Mouse (Mus musculus) thymus, postnatal 36 days (tissue): ENCODE results near the gene Gpm6a.

Source experiments
- DNase-seq, 2 experiments: peaks; one replicate each; pipeline ENCODE4 v3.0.0; 2022; ENCODE audit warnings: mixed read lengths in 2 of 2

Gpm6a gene

DNA sequence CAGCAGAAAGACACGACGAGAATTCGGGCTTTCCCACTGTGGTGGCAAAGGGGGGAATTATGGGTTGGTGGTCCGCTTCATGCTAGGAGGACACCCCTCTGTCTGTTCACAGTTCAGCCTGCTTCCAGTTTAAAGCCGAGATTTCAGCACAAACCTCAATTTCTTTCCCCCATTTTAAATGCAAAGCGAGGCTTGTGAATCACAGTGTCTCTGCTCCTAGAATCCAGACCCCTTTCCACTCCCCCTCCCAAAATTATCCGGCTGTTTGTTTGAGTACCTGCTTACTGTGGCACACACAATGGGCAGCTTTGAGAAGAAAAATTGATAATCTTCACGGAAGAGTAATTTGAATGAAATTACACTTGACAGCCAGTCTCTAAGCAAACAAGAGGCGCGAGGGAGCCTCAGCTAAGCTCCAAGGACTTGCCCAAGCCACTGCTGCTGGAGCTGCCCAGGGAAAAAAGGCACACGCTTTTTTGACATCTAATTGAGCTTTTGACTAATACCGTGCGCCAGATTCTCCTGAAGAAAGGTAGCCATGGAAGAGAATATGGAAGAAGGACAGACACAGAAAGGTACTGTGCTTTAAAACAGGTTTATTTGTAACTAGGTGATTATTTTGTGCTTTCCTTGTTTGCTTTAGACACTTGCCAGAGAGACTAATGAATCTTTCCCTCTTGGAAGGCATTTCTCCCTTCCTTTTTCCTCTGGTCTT lies at the start of gene Gpm6a:
Gene Gpm6a (plus strand): TSS at position 103 of the 715 bp plus-strand sequence.
- DNase-seq = no peak

DNA sequence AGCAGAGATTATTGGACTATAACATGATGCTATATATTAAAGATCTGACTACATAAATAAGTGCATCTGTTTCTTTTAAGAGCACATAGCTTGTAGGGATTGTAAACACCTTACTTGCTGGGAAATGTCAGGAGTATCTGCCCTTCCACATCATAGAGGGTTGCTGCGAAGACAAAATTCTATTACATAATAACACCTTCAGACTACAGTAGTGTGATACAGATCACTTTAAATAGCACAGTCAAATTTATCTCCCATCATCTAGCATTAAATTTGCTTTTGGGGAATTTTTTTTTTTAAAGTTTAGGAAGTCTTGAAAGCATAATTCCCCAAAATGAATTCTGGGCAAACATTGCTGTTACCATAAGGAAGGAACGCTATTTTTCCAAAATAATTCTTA lies 41.8 kb upstream of the Gpm6a start:
- DNase-seq = no peak

DNA sequence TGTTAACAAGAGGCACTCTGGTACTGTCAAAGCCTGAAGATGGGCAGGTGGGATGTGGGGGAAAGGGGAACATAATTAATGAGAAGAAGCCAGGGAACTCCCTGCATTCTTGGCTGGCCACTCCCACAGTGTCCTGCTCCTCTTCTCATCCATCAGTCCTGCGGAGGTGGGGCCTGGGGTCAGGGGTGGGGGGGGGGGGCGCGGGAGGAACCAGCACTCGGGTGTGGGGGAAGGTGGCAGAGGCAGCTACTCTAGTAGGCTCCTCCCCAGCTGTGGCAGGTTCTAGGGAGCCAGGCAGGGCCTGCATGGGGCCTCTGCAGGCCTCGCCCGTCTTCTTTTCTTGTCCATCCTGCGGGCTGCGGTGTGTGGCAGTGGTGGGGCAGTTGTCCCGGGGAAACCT lies 36.9 kb upstream of the Gpm6a start:
- DNase-seq = no peak

GRCm38 (mm10) chr8:54922160-54922855 lies 32.3 kb upstream of the Gpm6a start:
- no peak for DNase-seq

- DNase-seq = no peak
Measured at GRCm38 (mm10) chr8:54924936-54925335, 29.7 kb upstream of the Gpm6a start.

- DNase-seq = no peak
Measured at GRCm38 (mm10) chr8:54932306-54932705, 22.3 kb upstream of the Gpm6a start.

- no peak for DNase-seq
Measured at GRCm38 (mm10) chr8:54953351-54953750, 1.3 kb upstream of the Gpm6a start.

DNA sequence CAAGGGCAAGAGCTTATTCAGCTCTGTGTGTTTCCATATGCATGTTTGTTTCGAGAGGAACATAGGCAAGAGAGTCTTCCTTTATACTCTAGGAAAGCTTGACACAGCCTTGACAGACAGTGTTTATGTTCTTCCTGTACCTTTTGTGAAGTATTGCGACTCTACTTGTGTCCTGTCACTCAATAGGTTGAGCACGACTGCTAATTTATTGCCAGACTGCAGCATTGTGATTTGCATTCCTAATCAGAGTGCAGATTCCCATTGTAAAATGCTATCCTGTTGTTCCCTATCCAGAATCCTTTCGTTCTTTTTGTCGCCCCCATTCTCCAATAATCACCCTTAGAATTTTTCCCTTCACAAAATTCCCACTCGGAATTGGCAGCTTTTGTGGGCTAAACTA lies 613 bp upstream of the Gpm6a start:
- no peak for DNase-seq

DNA sequence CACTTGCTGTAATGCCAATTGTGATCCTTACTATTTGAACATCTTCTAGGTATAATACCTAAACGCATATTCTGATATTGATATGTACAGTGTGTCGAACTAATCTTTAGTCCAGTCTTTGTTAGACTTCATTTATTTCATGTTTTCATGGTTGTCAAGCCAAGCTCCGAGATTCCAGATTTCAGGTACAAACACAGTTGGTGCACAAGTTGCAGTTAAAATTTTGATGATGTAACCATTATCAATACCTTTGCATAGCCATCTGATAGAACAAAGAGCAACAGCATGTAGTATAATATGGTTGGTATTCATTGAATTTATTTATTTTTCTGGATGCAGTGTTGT lies 785 bp downstream of the Gpm6a start:
- no peak for DNase-seq

GRCm38 (mm10) chr8:54955935-54956573 lies 1.4 kb downstream of the Gpm6a start:
- DNase-seq = no peak

GRCm38 (mm10) chr8:54956787-54957186 lies 2.1 kb downstream of the Gpm6a start:
- no peak for DNase-seq

DNA sequence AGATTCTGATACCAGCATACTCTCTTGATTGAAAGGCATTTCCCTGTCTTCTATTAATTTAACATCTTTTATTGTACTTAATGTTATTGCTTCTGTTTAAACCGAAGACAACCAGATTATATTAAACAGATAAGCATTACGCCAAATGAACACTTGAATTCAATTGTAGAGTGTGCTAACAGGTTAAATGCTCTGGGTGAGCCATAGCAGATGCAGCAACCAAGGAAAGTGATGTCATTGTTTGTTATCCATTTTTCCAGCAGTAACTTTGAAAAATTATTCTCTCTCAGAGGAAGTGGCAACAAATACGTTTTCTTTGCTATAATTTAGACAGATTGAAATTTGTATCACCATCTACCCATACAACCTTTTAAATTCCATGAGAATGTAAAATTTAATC lies 2.9 kb downstream of the Gpm6a start:
- DNase-seq = no peak

- no peak for DNase-seq
Measured at GRCm38 (mm10) chr8:54961571-54961970, 6.9 kb downstream of the Gpm6a start.

DNA sequence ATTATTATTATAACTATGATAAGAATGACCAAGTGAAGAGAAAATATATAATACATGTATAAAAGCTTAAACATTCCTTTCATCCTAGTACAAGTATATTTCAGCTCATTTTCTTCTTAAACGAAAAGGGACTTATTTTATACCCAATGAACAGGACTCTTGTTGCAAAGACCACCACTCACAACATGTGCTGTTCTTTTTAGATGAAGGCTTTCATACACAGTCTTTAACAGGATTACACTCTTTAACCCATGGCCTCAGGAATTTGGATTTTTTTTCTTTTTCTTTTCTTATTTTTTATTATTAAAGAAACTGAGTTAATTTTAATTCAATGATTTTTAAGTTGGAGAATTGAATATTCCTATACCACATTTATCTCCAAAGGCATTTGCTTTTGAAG lies 20.4 kb downstream of the Gpm6a start:
- DNase-seq = no peak

DNA sequence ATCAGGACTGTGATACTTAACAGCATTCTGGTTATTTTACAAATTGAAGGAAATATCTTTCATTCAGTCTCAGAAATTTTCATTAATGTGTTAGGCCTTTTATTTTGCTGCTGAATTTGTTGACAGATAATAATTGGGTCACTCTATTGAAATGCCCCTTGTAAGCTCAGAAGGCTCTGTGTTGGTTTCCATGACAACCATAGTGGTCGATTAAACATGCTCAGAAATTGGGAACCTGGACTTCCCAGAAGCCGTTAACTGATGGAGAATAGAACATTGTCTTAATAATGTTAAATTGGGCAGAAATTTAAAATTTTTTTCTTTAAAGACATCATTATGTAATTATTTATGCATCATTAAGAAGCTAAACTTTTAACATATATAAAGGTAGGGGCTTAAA lies 20.9 kb downstream of the Gpm6a start:
- DNase-seq = no peak

DNA sequence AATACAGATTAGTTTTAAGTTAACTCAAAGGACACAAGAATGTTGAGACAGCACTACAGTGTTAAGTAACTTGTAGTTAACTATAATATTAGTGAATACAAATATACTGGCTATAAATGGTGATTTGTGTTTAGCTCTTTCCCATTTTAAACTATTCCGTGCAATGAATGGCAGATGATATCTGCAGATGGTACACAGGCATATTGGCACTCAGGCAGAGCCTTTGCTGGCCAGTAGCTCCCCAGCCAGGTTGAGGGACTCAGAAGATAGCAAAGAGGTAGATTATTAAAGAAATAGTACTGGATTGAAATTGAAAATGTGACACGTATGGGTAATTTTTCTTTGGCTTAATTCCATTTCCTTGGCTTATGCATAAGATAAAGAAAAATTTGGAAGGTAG lies 21.3 kb downstream of the Gpm6a start:
- DNase-seq = no peak

DNA sequence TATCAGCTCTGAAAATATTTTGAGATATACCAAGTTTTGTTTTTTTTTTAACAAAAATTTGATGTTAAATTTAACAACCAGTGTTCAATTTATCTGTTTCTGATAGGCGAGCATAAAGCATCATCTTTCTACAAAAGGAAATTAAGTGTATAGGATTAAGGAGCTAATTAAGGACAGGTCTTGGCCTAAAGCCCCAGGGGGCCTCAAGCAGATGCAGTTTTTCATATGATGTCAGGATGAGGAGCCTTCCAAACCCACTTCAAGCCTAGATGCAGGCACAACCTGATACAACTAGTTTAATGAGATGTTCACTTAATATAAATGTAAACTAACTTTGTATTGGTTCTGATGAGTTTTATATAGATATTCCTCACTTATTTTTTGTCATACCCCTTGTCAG lies 22.0 kb downstream of the Gpm6a start:
- DNase-seq = no peak

GRCm38 (mm10) chr8:54986791-54987190 lies 32.1 kb downstream of the Gpm6a start:
- no peak for DNase-seq

GRCm38 (mm10) chr8:54989093-54989492 lies 34.5 kb downstream of the Gpm6a start:
- DNase-seq = no peak

DNA sequence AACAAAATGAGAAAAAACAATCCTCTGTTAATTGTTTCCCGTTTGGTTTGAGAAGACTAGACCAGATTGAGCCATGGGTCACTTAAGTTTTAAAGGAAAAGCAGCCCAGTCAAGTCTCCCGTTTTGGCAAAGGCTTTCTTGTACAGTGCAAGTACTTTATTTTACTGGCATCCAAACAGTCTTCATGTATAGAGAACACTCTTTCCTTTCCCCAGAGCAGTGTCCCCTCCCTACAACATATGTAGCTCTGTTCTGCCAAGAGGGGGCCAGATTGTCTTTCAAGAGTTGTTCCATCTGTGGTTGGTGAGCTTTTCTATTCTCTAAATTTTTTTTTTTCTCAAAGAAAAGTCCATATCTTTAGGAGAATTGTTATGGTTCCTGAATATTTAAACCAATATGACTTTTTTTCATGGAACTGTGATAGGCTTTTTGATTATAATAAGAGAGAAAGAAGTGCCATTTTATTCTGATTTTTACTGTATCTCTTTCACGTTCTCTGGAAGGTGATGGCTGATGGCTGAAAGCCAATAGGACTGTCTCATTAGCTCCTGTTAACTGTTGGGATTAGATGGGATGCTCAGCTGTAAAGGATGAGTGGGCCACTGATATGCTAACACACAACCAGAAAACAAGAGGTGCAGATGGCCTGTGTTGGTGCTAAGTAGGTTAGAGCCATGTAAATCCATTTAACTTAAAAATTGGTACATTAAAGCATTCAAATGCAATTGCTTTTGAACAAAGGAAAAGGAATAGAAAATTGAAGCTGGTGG lies 37.4 kb downstream of the Gpm6a start:
- no peak for DNase-seq

GRCm38 (mm10) chr8:54995662-54996061 lies 41.0 kb downstream of the Gpm6a start:
- DNase-seq = no peak

- DNase-seq = no peak
Measured at GRCm38 (mm10) chr8:55002398-55002797, 47.8 kb downstream of the Gpm6a start.

DNA sequence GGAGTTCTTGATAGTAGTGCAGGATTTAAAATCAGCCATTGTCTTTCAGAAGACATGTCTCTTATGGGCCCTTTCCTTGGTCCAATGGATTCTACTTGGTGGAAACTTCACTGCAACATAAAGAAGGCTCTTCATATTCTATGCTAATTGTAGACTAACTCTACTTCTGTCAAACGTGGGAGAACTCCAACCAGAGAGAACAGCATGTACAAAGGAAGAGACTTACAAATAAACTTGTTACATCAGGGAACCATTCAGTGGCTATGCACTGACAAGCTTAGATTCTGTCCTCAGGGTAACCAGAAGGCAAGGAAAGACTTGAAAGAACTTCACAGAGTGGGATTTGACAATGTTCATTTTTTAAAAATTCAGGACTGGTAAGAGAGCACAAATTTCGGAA lies 48.3 kb downstream of the Gpm6a start:
- no peak for DNase-seq

DNA sequence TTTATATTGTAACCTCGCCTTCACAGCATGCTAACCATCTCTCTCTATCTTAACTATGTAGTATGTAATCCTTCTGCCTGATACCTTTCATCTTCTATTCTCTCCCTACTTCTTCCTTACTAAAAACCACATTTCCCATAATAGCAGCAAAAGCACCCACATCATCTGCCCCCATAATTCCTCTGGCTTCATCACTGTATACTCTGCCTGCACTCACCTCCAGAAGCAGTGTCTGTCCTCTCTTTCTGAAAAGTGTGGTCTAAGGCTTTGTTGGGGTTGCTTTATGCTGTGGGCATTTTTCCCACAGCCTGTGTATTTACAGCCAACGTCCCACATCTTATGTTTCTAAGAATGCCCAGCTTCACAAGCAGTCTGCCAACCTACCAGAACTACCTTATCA lies 57.6 kb downstream of the Gpm6a start:
- no peak for DNase-seq
